Mouse (Mus musculus) adrenal gland, postnatal 36 days (tissue): Measurements from ENCODE around the gene Ndufv1. TPM values are rescaled to one million over a fixed set of nuclear protein-coding genes. Genes with fewer than 3 reads are reported as not detected.
"Not testable (repeated sequence)": the region's sequence is repeated elsewhere in the genome, so short reads cannot be mapped to it uniquely, and the experiment has no call there.

Experiments
- DNase-seq, 2 experiments: peaks; one replicate each; pipeline ENCODE4 v3.0.0; 2021; ENCODE audit warnings: mixed read lengths in 1 of 2
- total RNA-seq, 2 experiments: library from RNA; stranded (reverse); gene quantifications; 2 replicates each; pipeline ENCODE4 v1.2.3; 2021

Gene Ndufv1
- total RNA-seq, 2 experiments from 2014 or later = 355 to 381 TPM

DNA sequence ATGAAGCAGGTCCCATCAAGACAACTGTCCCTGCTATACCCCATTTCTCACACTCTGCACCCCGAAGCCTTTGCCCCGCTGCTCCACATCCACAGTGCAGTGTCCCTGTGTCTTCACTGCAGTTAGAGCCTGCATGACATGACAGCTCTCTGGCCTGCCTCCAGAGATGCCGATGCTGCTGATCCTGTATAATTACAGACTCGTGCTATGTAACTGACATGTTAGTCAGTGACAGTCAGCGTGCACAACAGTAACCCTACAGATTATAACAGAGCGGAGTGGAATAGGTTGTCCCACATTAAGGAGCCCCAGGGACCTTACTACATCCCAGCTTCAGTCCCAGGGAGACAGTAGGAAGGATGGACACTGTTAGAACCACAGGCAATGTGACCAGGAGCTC lies 38.0 kb downstream of the Ndufv1 start:
- DNase-seq = not testable (repeated sequence)

DNA sequence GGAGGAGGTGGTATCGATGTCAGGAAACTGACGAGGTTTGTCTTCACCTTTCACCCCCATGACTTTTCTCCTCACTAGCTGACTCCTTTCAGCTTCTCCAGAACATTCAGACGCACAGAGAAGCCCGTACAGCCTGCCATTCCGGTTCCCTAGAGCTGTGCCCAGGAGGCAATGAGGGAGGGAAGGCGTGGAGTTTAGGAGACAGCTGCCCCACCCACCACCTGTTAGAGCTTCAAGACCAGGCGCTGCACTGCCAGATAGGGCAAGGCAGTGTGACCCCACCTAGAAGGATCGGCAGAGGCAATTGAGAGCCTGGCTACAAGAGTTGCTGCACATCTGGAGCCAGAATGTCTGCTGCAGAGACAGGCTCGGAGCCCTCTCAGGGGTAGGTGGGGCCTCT lies 40.4 kb downstream of the Ndufv1 start, which contains the start of gene Aldh3b2:
Aldh3b2 (plus strand) TSS at position 100 of the 400 bp plus-strand sequence.
- no peak for DNase-seq

DNA sequence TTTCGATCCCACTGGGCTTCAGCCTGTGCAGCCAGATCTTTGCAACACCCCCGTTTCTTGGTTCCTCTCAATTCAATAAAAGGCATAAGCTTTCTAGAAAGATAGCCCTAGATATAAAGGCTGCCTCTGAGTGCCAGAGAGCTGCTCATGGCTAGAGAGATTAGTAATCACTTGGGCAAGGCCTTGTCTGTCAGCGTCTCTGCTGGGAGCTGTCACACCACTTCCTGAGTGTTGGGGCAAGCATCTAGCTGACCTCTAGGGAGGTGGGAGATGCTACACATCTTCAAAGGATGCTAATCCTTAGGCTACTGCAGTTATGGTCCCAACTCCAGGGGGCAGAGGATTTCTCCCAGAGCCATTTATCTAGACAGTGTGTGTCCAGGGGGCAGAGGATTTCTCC lies 45.3 kb downstream of the Ndufv1 start:
- DNase-seq = no peak

DNA sequence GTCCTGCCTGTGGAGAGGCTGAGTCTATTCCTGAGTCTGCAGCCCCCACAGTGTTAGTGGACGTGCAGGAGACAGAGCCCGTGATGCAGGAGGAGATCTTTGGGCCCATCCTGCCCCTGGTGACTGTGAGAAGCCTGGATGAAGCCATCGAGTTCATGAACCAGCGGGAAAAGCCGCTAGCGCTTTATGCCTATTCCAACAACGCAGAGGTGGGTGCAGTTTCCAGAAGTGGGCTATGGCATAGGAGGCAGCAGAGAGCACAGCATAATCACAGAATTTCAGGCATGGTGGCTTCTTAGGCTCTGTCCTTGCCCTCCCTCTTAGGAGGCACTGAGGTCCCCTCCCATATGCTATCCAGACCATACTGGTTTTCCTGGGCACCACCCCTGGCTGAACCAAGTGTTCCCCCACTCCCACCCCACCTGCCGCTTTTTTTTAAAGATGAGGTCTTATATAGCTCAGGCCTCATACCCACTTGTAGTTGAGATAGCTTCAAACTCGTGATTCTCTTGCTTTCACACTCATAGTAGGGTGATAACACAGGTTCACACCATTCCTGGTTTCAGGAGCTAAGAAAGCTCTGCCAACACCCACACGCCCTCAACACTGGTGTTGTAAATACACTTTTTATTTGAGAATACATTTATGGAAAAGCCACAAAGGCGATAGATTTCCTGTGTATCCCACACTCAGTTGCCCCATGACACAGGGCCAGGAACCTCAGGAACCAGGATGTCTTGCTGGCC lies 46.1 kb downstream of the Ndufv1 start:
- DNase-seq = no peak

DNA sequence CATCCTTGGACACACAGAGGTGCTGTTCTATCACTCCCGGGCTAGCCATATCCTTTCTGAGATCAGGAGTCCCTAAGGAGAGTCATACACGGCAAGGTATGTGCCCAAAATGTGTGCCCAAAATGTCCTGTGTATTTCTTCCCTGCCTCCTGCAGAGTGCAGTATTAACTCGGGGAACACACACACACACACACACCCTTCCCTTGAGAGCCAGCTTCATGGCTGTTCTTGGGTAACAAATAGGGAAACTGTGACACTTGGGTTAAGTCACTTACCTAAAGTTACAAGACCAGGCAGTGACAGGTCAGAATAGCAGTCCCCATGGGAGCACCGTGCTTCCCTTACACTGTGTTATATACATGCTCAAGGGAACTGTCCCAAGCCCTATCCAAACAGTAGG lies 48.6 kb downstream of the Ndufv1 start:
- no peak for DNase-seq

DNA sequence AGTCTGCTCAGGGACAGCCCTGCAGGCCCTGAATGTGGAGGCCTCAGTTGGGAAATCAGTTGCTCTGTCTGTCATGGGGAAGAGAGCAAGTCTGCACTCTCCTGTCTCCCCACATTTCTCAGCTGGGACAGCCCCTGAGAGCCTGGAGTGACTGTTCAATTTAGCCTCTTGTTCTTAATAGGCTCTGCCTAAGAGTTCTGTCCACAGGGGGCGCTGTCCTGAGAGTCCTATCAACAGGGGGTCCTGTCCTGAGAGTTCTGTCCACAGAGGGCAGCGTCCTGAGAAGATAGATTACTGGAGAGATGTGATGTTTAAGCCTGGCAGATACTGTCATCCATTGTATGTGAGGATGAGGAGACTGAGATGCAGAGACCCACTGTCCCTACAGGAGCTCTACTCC lies 50.1 kb downstream of the Ndufv1 start:
- DNase-seq = no peak

DNA sequence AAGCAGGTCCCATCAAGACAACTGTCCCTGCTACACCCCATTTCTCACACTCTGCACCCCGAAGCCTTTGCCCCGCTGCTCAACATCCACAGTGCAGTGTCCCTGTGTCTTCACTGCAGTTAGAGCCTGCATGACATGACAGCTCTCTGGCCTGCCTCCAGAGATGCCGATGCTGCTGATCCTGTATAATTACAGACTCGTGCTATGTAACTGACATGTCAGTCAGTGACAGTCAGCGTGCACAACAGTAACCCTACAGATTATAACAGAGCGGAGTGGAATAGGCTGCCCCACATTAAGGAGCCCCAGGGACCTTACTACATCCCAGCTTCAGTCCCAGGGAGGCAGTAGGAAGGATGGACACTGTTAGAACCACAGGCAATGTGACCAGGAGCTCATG lies 50.8 kb downstream of the Ndufv1 start:
- DNase-seq = not testable (repeated sequence)

DNA sequence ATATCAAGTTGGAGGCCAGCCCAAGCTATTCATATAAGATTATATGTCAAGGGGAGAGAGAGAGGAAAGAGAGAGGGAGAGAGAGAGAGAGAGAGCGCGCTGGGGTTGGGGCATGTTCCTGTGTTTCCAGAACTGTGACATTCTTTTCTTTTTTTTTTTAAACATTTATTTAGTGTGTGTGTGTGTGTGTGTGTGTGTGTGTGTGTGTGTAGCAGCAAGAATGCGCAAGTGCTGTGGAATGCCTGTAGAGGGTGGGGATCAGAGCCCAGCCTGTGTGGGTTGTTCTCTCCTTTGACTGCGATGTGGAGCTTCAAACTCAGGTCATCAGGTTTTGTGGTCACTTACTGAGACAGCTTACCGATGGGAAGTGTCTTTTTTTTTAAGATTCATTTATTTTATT lies 52.4 kb downstream of the Ndufv1 start:
- no peak for DNase-seq

DNA sequence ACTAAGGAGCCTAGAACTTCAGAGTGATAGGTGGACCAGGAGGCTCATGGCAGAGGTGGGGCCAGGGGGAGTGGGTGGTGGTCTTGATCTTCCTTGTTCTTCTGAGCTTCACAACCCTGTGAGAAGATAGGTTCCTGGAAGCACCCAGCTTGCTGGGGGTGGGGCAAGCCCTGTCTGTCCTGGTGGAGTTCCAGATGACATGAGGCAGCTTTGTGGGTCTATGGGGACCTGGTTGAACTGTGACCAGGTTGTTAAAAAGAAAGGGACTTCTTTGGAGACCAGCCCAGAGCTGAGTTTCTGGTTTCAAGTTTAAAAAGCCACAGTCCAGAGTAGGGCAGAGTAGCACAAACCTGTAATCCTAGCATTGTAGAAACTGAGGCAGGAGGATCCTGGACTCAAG lies 53.6 kb downstream of the Ndufv1 start:
- no peak for DNase-seq

DNA sequence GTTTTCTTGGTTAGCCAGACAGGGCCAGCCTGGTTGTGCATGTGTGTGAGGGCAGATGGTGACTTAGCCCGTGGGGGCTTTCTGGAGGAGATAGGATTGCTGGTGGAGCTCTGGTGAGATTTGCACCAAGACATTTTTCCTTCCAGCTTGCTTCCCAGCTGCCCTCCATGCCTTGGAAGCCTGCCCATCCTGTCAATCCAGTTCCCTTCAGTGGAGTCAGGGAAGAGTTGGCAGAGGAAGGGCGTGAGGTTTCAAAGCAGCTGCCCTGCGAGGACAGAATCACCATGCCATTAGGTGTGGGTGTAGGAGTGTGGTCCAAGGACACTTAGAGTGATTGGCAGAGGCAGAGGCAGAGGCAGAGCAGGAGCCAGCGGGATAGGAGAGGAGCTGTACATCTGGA lies 54.1 kb downstream of the Ndufv1 start, which contains the start of gene Aldh3b3:
Aldh3b3 (plus strand) TSS at position 176 of the 400 bp plus-strand sequence.
- DNase-seq = no peak

Other genes with a start within 250 kb of the Ndufv1 start
- 10 to 100 TPM; 50.7 to 52.5 TPM for gene Kmt5b, start 245.4 kb downstream of the Ndufv1 start, total RNA-seq
- gene Chka, start 161.0 kb downstream of the Ndufv1 start, total RNA-seq = 100 to 1,000 TPM; 112 to 133 TPM
- gene Tcirg1, start 105.7 kb downstream of the Ndufv1 start, total RNA-seq = 10 to 100 TPM; 57.7 to 65.9 TPM
- gene Ndufs8, start 100.0 kb downstream of the Ndufv1 start, total RNA-seq = 100 to 1,000 TPM; 331 to 356 TPM
- gene Aldh3b1, start 83.0 kb downstream of the Ndufv1 start, total RNA-seq = 100 to 1,000 TPM in 1 of 2 experiments, 10 to 100 TPM in 1; 30.1 to 194 TPM
- gene Unc93b1, start 77.6 kb downstream of the Ndufv1 start, total RNA-seq = 10 to 100 TPM; 49.1 to 62.5 TPM
- 1 to 10 TPM in 1 of 2 experiments, under 1 TPM in 1; 0.20 to 1.1 TPM for gene Aldh3b3, start 54.2 kb downstream of the Ndufv1 start, total RNA-seq
- gene Aldh3b2, start 40.5 kb downstream of the Ndufv1 start, total RNA-seq = 10 to 100 TPM in 1 of 2 experiments, 1 to 10 TPM in 1; 4.6 to 13.8 TPM
- 10 to 100 TPM; 18.2 to 20.1 TPM for gene Acy3, start 26.2 kb downstream of the Ndufv1 start, total RNA-seq
- not detected for gene Tbx10, start 20.1 kb downstream of the Ndufv1 start, total RNA-seq
- 10 to 100 TPM; 20.4 to 30.8 TPM for gene Nudt8, start 12.2 kb downstream of the Ndufv1 start, total RNA-seq
- under 1 TPM; 0.72 to 0.96 TPM for gene Gm49405, start 12.2 kb downstream of the Ndufv1 start, total RNA-seq
- gene Doc2g, start 9.5 kb downstream of the Ndufv1 start, total RNA-seq = 1 to 10 TPM; 1.1 to 1.9 TPM
- 100 to 1,000 TPM; 354 to 397 TPM for gene Gstp1, start 25.2 kb upstream of the Ndufv1 start, total RNA-seq
- 10 to 100 TPM; 56.1 to 59.7 TPM for gene Gstp2, start 33.2 kb upstream of the Ndufv1 start, total RNA-seq
- gene Gstp3, start 46.8 kb upstream of the Ndufv1 start, total RNA-seq = under 1 TPM; 0.63 to 0.99 TPM
- gene Cabp2, start 68.8 kb upstream of the Ndufv1 start, total RNA-seq = not detected
- 100 to 1,000 TPM; 109 to 132 TPM for gene Cdk2ap2, start 84.4 kb upstream of the Ndufv1 start, total RNA-seq
- 100 to 1,000 TPM in 1 of 2 experiments, 10 to 100 TPM in 1; 59.7 to 158 TPM for gene Pitpnm1, start 87.2 kb upstream of the Ndufv1 start, total RNA-seq
- 100 to 1,000 TPM; 104 to 124 TPM for gene Aip, start 113.1 kb upstream of the Ndufv1 start, total RNA-seq
- under 1 TPM in 1 of 2 experiments, not detected in 1; 0.10 TPM for gene Gpr152, start 127.0 kb upstream of the Ndufv1 start, total RNA-seq
- under 1 TPM; 0.30 to 0.40 TPM for gene Cabp4, start 131.2 kb upstream of the Ndufv1 start, total RNA-seq
- gene Coro1b, start 135.8 kb upstream of the Ndufv1 start, total RNA-seq = 100 to 1,000 TPM; 171 to 195 TPM
- 1 to 10 TPM; 1.4 to 3.1 TPM for gene Ptprcap, start 140.8 kb upstream of the Ndufv1 start, total RNA-seq
- gene Rps6kb2, start 150.5 kb upstream of the Ndufv1 start, total RNA-seq = 10 to 100 TPM; 27.6 to 37.5 TPM
- gene Carns1, start 162.7 kb upstream of the Ndufv1 start, total RNA-seq = 1 to 10 TPM; 2.0 to 2.8 TPM
- gene Tbc1d10c, start 178.5 kb upstream of the Ndufv1 start, total RNA-seq = 1 to 10 TPM in 1 of 2 experiments, under 1 TPM in 1; 0.70 to 1.0 TPM
- 100 to 1,000 TPM; 403 to 410 TPM for gene Ppp1ca, start 179.3 kb upstream of the Ndufv1 start, total RNA-seq
- gene Rad9a, start 188.9 kb upstream of the Ndufv1 start, total RNA-seq = 1 to 10 TPM; 7.6 TPM
- 10 to 100 TPM in 1 of 2 experiments, 1 to 10 TPM in 1; 6.3 to 17.4 TPM for gene Clcf1, start 201.4 kb upstream of the Ndufv1 start, total RNA-seq
- gene AC109138.7, start 201.6 kb upstream of the Ndufv1 start, total RNA-seq = not detected
- gene Pold4, start 219.1 kb upstream of the Ndufv1 start, total RNA-seq = 10 to 100 TPM; 50.2 to 54.4 TPM